Mouse (Mus musculus): ENCODE results near the gene Washc4. TPM values are rescaled to one million over a fixed set of nuclear protein-coding genes. Genes with fewer than 3 reads are reported as not detected.
"Not testable (repeated sequence)": the region's sequence is repeated elsewhere in the genome, so short reads cannot be mapped to it uniquely, and the experiment has no call there.

Washc4 gene
- polyA plus RNA-seq (2012; rRNA removed), result 14.4 and 15.6 TPM in 2 replicates

DNA sequence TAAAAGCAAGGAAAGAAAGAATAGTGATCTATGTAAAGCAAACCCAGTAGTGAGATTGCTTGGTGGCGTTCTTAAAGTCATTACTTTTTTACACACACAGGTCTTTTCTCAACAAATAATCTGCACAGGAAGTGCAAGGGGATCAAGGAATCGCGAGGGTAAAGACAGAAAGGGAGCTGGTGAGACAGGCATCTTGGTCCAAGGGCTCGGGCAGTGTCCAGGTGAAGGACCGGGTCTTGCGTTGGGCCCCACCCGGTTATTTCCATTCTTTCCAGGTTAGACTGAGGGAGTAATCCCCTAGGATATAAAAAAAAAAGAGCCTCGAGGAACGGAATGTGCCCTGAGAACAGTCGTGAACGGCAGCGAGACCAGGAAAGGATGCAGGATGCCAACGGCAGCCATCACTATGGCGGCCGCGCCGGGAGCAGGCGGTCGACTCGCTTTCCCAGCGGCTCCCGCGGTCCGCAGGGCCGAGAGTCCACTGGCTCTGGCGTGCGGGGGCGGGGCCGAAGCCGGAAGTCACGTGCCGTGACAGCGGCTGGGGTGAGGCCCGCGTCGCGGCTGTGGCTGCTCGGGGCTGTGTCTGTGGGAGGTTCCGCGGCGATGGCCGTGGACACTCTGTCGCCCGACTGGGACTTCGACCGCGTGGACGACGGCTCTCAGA is at the start of gene Washc4:
Gene Washc4 (plus strand): TSS at position 314 of the 664 bp plus-strand sequence.
- DNase-seq (ENCODE audit: extremely low spot score in 1 of 2, low spot score in 1 of 2), result peak; percentile 85 to 95

DNA sequence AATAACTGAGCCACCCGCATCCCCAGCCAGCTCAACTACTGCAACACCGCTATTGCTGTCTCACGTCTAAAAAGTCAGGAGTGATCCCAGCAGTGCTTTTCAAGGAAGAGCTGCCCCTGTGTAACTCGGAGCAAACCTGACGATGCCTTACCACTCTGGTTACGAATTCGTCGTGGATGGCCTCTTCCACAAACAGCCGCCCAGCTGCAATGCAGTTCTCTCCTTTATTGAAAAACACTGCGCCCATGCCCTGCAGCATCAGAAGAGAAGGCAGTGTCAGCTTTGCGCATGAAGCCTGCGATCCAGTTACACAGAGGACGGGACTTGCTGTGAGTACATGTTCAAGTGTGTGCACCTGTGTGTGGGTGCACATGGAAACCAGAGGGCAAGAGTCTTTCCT is 46.2 kb upstream of the Washc4 start:
- DNase-seq (ENCODE audit: extremely low spot score in 1 of 2, low spot score in 1 of 2), result no peak

DNA sequence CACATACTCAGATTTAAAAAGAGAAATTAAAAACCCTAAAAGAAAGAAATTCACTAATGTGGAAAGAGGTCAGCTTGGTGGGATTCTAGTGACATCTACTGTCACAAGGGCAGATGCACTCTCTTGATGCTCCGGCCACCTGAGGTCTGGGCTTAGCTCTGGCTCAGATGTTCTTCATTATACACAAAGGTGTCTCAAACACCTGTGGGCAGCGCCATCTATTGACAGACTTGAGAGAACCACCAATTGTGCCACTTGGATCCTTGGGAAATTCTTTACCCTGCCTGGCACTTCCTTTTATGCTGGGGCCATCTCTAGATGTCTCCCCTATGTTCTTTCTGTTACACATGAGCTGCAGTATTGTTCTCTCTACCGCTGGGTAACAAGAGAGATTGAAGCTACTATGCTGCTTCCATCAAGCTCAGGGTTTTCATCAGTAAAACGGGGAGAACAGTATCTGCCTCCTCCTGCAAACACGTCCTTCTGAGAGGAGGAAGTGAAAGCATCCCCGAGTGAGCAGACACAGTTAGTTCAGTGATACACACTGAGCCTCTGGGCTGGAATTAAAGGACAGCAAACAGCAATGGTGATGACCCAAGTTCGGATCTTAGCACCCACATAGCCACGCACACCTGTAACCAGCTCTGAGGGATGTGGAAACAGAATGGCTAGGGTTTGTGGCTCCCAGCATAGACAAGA is 34.4 kb upstream of the Washc4 start:
- peak in 1 of 2 experiments; percentile 44 for DNase-seq (ENCODE audit: extremely low spot score in 1 of 2, low spot score in 1 of 2)

GRCm38 (mm10) chr10:83511304-83511703 is 32.2 kb upstream of the Washc4 start:
- DNase-seq (ENCODE audit: extremely low spot score in 1 of 2, low spot score in 1 of 2), result no peak

DNA sequence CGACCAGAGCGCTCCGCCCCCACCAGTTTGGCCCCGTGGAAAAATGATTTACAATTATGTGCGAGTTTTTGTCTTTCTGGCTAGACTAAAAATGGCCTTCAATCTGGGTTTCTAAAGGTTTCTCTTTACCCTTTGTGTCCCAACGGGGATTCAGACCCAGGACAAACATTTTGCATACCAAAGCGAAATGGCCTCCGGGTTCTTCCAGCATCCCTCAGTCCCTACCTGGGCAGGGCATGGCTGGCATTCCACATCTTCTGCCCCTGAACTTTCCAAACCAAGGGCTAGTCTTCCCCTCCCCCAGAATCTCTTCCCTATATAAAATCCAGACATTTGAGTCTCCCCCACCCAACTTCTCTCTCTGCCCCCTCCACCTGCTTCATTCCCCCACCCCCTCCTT is 29.8 kb upstream of the Washc4 start:
- DNase-seq (ENCODE audit: extremely low spot score in 1 of 2, low spot score in 1 of 2), result no peak

GRCm38 (mm10) chr10:83520990-83521389 is 22.6 kb upstream of the Washc4 start:
- no peak for DNase-seq (ENCODE audit: extremely low spot score in 1 of 2, low spot score in 1 of 2)

DNA sequence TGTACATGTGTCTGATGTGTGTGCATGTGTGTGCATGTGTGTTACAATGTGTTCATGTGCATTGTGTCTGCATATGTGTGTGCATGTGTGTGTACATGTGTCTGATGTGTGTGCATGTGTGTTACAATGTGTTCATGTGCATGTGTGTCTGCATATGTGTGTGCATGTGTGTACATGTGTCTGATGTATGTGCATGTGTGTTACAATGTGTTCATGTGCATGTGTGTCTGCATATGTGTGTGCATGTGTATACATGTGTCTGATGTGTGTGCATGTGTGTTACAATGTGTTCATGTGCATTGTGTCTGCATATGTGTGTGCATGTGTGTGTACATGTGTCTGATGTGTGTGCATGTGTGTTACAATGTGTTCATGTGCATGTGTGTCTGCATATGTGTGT is 19.3 kb upstream of the Washc4 start:
- not testable (repeated sequence) for DNase-seq (ENCODE audit: extremely low spot score in 1 of 2, low spot score in 1 of 2)

- no peak for DNase-seq (ENCODE audit: extremely low spot score in 1 of 2, low spot score in 1 of 2)
These were observed 13.1 kb upstream of the Washc4 start for GRCm38 (mm10) chr10:83530384-83530967.

GRCm38 (mm10) chr10:83533258-83533909 is 10.2 kb upstream of the Washc4 start:
- peak; percentile 54 to 85 for DNase-seq (ENCODE audit: extremely low spot score in 1 of 2, low spot score in 1 of 2)

DNA sequence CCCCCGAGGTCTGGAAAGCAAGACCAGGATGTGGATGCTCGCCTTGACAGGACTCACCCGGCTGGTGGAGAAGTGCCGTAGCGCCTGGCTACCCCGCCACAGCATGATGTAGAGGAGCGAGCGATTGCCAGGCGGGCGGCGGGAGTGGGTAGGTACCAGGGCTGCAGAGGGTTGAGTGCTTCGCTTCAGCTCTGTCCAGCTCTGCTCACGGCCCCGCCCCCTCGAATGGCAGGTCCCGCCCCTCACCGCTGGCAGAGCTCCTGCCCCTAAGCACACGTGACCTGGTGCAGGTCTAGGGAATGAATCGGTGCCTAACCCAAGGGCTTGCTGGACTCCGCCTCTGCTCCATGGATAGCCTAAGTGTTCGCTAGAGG is 9.7 kb upstream of the Washc4 start, which contains the start of gene Aldh1l2:
Gene Aldh1l2 (minus strand): TSS at position 231 of the 374 bp plus-strand sequence.
- DNase-seq (ENCODE audit: extremely low spot score in 1 of 2, low spot score in 1 of 2), result peak; percentile 5 to 48

GRCm38 (mm10) chr10:83536436-83536835 is 7.1 kb upstream of the Washc4 start:
- no peak for DNase-seq (ENCODE audit: extremely low spot score in 1 of 2, low spot score in 1 of 2)

GRCm38 (mm10) chr10:83539311-83539980 is 4.1 kb upstream of the Washc4 start:
- no peak for DNase-seq (ENCODE audit: extremely low spot score in 1 of 2, low spot score in 1 of 2)

- no peak for DNase-seq (ENCODE audit: extremely low spot score in 1 of 2, low spot score in 1 of 2)
These were observed 3.5 kb upstream of the Washc4 start for GRCm38 (mm10) chr10:83540092-83540491.

GRCm38 (mm10) chr10:83542241-83542640 is 1.3 kb upstream of the Washc4 start:
- DNase-seq (ENCODE audit: extremely low spot score in 1 of 2, low spot score in 1 of 2), result peak; percentile 11 to 54

DNA sequence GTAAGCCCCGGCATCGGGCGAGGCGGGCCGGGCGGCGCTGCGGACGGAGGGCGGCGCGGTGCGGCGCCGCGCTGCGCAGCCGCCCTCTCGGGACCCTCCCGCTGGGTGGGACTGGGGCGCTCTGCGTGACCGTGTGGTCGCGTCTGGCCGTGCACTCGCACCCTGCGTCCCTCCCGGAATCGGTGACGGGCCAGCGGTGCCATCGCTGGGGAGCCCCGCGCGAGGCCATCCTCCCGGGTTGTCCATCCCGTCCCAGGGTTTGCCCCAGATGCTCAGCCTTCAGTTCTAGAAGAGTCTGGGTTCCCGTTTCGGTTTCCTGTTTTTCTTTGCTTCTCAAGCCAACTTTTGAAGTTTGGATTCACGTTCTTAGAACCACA is 539 bp downstream of the Washc4 start:
- peak in 1 of 2 experiments; percentile 54 for DNase-seq (ENCODE audit: extremely low spot score in 1 of 2, low spot score in 1 of 2)

GRCm38 (mm10) chr10:83545341-83545740 is 1.8 kb downstream of the Washc4 start:
- DNase-seq (ENCODE audit: extremely low spot score in 1 of 2, low spot score in 1 of 2), result no peak

DNA sequence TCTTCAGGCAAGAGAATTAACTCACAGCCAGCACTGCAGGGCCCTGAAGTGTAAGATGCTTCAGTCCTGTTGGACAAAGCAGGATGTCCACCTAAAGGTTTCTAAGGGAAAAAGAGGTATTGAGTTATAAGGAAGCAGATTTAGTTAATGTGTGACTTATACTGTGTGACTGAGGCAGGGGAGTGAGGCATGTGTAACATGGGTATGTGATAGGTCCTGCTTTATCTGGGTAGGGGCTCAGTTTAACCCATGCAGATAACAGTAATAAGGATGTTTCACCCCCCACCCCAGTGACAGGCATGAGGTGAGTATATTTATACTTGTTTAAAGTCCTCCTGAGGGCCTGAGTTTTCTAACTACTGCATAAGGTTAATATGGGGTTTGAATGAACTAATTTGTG is 19.5 kb downstream of the Washc4 start:
- DNase-seq (ENCODE audit: extremely low spot score in 1 of 2, low spot score in 1 of 2), result no peak

DNA sequence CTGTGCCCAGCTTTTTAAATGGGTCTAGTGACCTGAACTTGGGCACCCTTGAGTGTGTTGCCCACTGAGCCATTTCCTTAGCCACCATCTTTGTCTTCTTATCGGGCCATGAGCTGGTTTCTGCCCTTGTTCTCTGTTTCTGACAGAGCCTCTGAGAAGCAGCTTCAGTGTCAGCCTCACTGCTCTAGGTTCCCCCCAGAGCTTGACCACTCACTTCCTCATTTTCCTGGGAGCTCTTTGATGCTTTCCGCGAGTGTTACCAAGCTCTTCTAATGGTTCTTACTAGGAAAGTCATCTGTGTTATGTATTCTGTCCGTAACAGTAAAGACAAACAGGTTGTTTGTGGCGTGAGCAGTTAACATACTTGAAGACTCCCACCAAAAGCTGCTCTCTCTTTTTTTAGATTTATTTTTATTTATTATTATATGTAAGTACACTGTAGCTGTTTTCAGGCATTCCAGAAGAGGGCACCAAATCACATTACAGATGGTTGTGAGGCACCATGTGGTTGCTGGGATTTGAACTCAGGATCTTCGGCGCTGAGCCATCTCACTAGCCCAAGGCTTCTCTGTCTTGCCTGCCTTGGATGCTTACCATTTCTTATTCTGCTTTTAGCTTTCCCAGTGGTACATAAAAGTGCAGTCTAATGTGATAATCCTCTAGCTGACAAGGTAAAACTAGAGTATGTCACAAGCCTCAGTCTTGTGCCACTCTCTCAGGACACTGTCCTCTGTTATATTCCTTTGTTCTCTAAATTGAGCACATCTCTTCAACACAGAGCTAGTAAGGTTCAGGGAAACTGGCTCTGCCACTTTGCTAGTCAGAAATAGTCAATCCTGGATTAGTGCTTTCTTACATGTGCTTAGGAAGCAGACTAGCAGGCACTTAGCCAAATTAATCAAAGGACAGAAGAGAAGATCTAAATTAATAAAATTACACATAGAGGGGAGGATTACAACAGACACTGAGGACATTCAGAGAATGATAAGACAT is 22.2 kb downstream of the Washc4 start:
- DNase-seq (ENCODE audit: extremely low spot score in 1 of 2, low spot score in 1 of 2), result no peak

DNA sequence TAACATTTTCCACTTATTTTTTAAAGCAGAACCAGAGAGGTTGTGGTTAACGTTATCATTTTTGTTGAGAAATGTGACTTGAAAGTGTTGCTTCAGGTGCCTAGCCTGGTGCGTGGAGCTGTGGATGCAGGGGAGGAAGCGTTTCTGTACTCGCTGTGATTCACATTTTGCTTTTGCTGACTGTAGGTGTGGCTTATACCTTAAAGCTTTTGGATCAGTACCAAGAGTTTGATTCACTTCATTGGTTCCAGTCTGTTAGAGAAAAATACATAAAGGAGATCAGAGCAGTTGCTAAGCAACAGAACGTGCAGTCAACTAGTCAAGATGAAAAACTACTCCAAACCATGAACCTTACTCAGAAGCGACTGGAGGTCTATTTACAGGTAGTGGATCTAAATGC is 47.2 kb downstream of the Washc4 start:
- peak in 1 of 2 experiments; percentile 20 for DNase-seq (ENCODE audit: extremely low spot score in 1 of 2, low spot score in 1 of 2)

Measured in frontal cortex, adult 2 months (tissue).